Mouse (Mus musculus): ENCODE measurements around the gene Cep83. TPM values are rescaled to one million over a fixed set of nuclear protein-coding genes. Genes with fewer than 3 reads are reported as not detected.

Cep83 gene
- total and polyA plus RNA-seq, 3 experiments: 23.9 to 231 (median 25.9) TPM

DNA sequence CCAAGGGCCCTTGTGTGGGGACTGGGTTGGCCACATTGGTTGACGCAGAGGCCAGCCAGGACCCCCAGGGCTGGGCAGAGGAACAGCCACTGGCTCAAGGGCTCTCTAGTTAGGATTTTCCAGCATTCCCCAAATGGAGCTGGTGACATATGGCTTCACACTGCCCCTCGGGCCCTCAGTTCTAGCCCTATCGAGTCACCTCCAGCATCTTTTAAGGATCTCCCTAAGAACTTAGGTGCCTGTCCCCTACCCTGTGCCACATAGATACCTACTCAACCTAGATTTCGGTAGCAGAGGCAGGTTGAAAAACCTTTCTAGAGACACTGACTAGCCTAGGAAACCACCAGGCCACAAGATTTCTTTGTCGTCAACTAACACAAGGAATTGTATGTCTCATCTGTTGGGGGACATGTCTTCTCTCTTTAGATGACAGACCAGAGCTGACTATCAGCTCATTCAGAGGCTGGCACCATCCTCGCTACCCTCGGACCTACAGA is 140.3 kb downstream of the Cep83 start:
- no peak for TF ChIP-seq SMC3 (IDR thresholded peaks at IDR 0.05; ENCODE audit: low read depth, low read length)
- TF ChIP-seq TAL1 (IDR thresholded peaks at IDR 0.05; ENCODE audit: low read length): no peak
- peak; percentile 7; the same call in 1 of the 2 replicates for TF ChIP-seq SIN3A (IDR thresholded peaks at IDR 0.05; ENCODE audit: low read length)
- Histone ChIP-seq H3K4me1 (ENCODE audit: control insufficient read depth in 1 of 2, insufficient read depth in 2 of 2, low read length in 2 of 2) (peaks cover 10 to 18% of the 10 kb centered on the region in 2 experiments; a peak in 3 of 4 replicates), H3K79me2 (ENCODE audit: control insufficient read depth, insufficient read depth, low read length, poor library complexity) (no peaks in the 10 kb centered on the region), H3K27ac (ENCODE audit: control insufficient read depth, low read depth, low read length) (peak overlapping the region; percentile 64), H3K4me3 (ENCODE audit: control insufficient read depth in 1 of 2, insufficient read depth in 1 of 2, low read depth in 2 of 2, low read length in 2 of 2) (peak overlapping the region in 1 of 2 experiments; percentile 1; a peak in 1 of 4 replicates), H3K27me3 (ENCODE audit: control insufficient read depth in 1 of 2, insufficient read depth in 2 of 2, low read length in 2 of 2) (no peaks in the 10 kb centered on the region), H3K9ac (ENCODE audit: control insufficient read depth, low read depth, low read length, poor library complexity, severe bottlenecking) (0 out of 2 replicates have a peak overlapping the region, but pooled peaks have one; percentile 17), H3K9me3 (replicated peaks; ENCODE audit: insufficient read depth, low read length) (no peaks in the 10 kb centered on the region), H3K36me3 (ENCODE audit: control insufficient read depth in 1 of 2, insufficient read depth in 2 of 2, low read length in 2 of 2) (peaks cover 16 to 20% of the 10 kb centered on the region in 2 experiments)
- DNase-seq (ENCODE audit: low read depth, low spot score): no peak

GRCm38 (mm10) chr10:94829407-94829806 is 141.0 kb downstream of the Cep83 start:
- H3K27me3 ChIP-seq (ENCODE audit: control insufficient read depth in 1 of 2, insufficient read depth in 2 of 2, low read length in 2 of 2): no peaks in the 10 kb centered on the region
- H3K9ac ChIP-seq (ENCODE audit: control insufficient read depth, low read depth, low read length, poor library complexity, severe bottlenecking): no peak overlapping the region
- DNase-seq (ENCODE audit: low read depth, low spot score): peak; percentile 78
- no peaks in the 10 kb centered on the region for H3K79me2 ChIP-seq (ENCODE audit: control insufficient read depth, insufficient read depth, low read length, poor library complexity)
- peaks cover 10 to 18% of the 10 kb centered on the region in 2 experiments; a peak in 3 of 4 replicates for H3K4me1 ChIP-seq (ENCODE audit: control insufficient read depth in 1 of 2, insufficient read depth in 2 of 2, low read length in 2 of 2)
- no peaks in the 10 kb centered on the region for H3K9me3 ChIP-seq (replicated peaks; ENCODE audit: insufficient read depth, low read length)
- H3K27ac ChIP-seq (ENCODE audit: control insufficient read depth, low read depth, low read length): no peak overlapping the region; the same call in 1 of the 2 replicates
- peaks cover 16 to 20% of the 10 kb centered on the region in 2 experiments for H3K36me3 ChIP-seq (ENCODE audit: control insufficient read depth in 1 of 2, insufficient read depth in 2 of 2, low read length in 2 of 2)
- H3K4me3 ChIP-seq (ENCODE audit: control insufficient read depth in 1 of 2, insufficient read depth in 1 of 2, low read depth in 2 of 2, low read length in 2 of 2): peak overlapping the region in 1 of 2 experiments; percentile 1; a peak in 1 of 4 replicates
- no peak for TF ChIP-seq ZC3H11A (IDR thresholded peaks at IDR 0.05; ENCODE audit: low read depth, low read length)
- TF ChIP-seq TCF12 (IDR thresholded peaks at IDR 0.05; ENCODE audit: low read depth, low read length): no peak
- no peak for TF ChIP-seq ELF1 (IDR thresholded peaks at IDR 0.05; ENCODE audit: low read depth, low read length)
- no peak for TF ChIP-seq CHD2 (IDR thresholded peaks at IDR 0.05; ENCODE audit: low read length)
- TF ChIP-seq MEF2A (IDR thresholded peaks at IDR 0.05; ENCODE audit: extremely low read depth, insufficient replicate concordance, low read depth, low read length, poor library complexity, severe bottlenecking): no peak
- TF ChIP-seq TBP (IDR thresholded peaks at IDR 0.05; ENCODE audit: low read depth, low read length): no peak
- TF ChIP-seq MYB (IDR thresholded peaks at IDR 0.05; ENCODE audit: low read depth, low read length): no peak
- TF ChIP-seq KAT2A (conservative IDR thresholded peaks at IDR 0.05; ENCODE audit: low read depth, low read length): no peak
- peak; percentile 90 for TF ChIP-seq RCOR1 (IDR thresholded peaks at IDR 0.05; ENCODE audit: low read depth, low read length)
- TF ChIP-seq CHD1 (IDR thresholded peaks at IDR 0.05; ENCODE audit: low read depth, low read length): no peak
- TF ChIP-seq HCFC1 (IDR thresholded peaks at IDR 0.05; ENCODE audit: low read depth, low read length): no peak
- no peak for TF ChIP-seq RAD21 (IDR thresholded peaks at IDR 0.05; ENCODE audit: low read depth, low read length)
- no peak for TF ChIP-seq BHLHE40 (IDR thresholded peaks at IDR 0.05; ENCODE audit: borderline replicate concordance, low read depth, low read length)
- TF ChIP-seq SMC3 (IDR thresholded peaks at IDR 0.05; ENCODE audit: low read depth, low read length): no peak
- TF ChIP-seq POLR2AphosphoS2 (IDR thresholded peaks at IDR 0.05; ENCODE audit: low read length): no peak
- TF ChIP-seq NRF1 (IDR thresholded peaks at IDR 0.05; ENCODE audit: insufficient read depth, low read depth, low read length, poor library complexity, severe bottlenecking): no peak
- TF ChIP-seq UBTF (IDR thresholded peaks at IDR 0.05; ENCODE audit: borderline replicate concordance, insufficient read depth, low read depth, low read length): no peak
- TF ChIP-seq SIN3A (IDR thresholded peaks at IDR 0.05; ENCODE audit: low read length): 0 out of 2 replicates have a peak, but pooled peaks have one; percentile 21
- no peak for TF ChIP-seq MAX (IDR thresholded peaks at IDR 0.05; ENCODE audit: low read length)
- no peak for TF ChIP-seq ZKSCAN1 (IDR thresholded peaks at IDR 0.05; ENCODE audit: low read depth, low read length)
- no peak for TF ChIP-seq CTCF (IDR thresholded peaks at IDR 0.05 in 2 of 3, conservative IDR thresholded peaks at IDR 0.05 in 1 of 3; ENCODE audit: control insufficient read depth in 1 of 3, insufficient read depth in 1 of 3, low read depth in 2 of 3, low read length in 3 of 3, poor library complexity in 1 of 3, severe bottlenecking in 1 of 3)
- no peak for TF ChIP-seq JUND (IDR thresholded peaks at IDR 0.05; ENCODE audit: low read depth, low read length)
- no peak for TF ChIP-seq USF1 (IDR thresholded peaks at IDR 0.05; ENCODE audit: low read depth, low read length)
- peak; percentile 55; the same call in 1 of the 2 replicates for TF ChIP-seq MAZ (IDR thresholded peaks at IDR 0.05; ENCODE audit: low read depth, low read length)
- TF ChIP-seq GATA1 (IDR thresholded peaks at IDR 0.05; ENCODE audit: low read depth, low read length): no peak
- TF ChIP-seq ETS1 (IDR thresholded peaks at IDR 0.05; ENCODE audit: low read depth, low read length): peak; percentile 68
- TF ChIP-seq MAFK (IDR thresholded peaks at IDR 0.05; ENCODE audit: borderline replicate concordance, low read depth, low read length): no peak
- TF ChIP-seq ZMIZ1 (IDR thresholded peaks at IDR 0.05; ENCODE audit: low read depth, low read length): no peak
- TF ChIP-seq EP300 (IDR thresholded peaks at IDR 0.05; ENCODE audit: low read depth in 1 of 2, low read length in 2 of 2): 0 out of 4 replicates have a peak, but pooled peaks of 1 of the 2 experiments have one; percentile 13
- no peak for TF ChIP-seq NELFE (IDR thresholded peaks at IDR 0.05; ENCODE audit: low read depth, low read length)

All from MEL (cell line).